Mouse (Mus musculus): ENCODE measurements around the gene Got1.
"Not testable (repeated sequence)": the region's sequence is repeated elsewhere in the genome, so short reads cannot be mapped to it uniquely, and the experiment has no call there.

Gene Got1

GRCm38 (mm10) chr19:43521996-43522395 is 2.4 kb downstream of the Got1 start:
- in situ Hi-C loops (cut with MseI, MboI), result no loop called here

GRCm38 (mm10) chr19:43521362-43521761 is 3.0 kb downstream of the Got1 start:
- in situ Hi-C loops (cut with MseI, MboI), result no loop called here

- in situ Hi-C loops (cut with MseI, MboI), result no loop called here
These were observed 4.0 kb downstream of the Got1 start for GRCm38 (mm10) chr19:43520402-43520801.

GRCm38 (mm10) chr19:43519226-43519625 is 5.2 kb downstream of the Got1 start:
- in situ Hi-C loops (cut with MseI, MboI), result no loop called here

GRCm38 (mm10) chr19:43518261-43518660 is 6.1 kb downstream of the Got1 start:
- in situ Hi-C loops (cut with MseI, MboI), result no loop called here

- in situ Hi-C loops (cut with MseI, MboI), result no loop called here
These were observed 6.6 kb downstream of the Got1 start for GRCm38 (mm10) chr19:43517808-43518207.

GRCm38 (mm10) chr19:43517320-43517719 is 7.1 kb downstream of the Got1 start:
- in situ Hi-C loops (cut with MseI, MboI), result no loop called here

GRCm38 (mm10) chr19:43516397-43517035 is 7.9 kb downstream of the Got1 start:
- in situ Hi-C loops (cut with MseI, MboI), result no loop called here

- in situ Hi-C loops (cut with MseI, MboI), result no loop called here
These were observed 8.6 kb downstream of the Got1 start for GRCm38 (mm10) chr19:43515668-43516396.

GRCm38 (mm10) chr19:43513874-43514273 is 10.5 kb downstream of the Got1 start:
- in situ Hi-C loops (cut with MseI, MboI), result no loop called here

GRCm38 (mm10) chr19:43511621-43512620 is 12.5 kb downstream of the Got1 start:
- in situ Hi-C loops (cut with MseI, MboI), result no loop called here

- in situ Hi-C loops (cut with MseI, MboI), result no loop called here
These were observed 13.8 kb downstream of the Got1 start for GRCm38 (mm10) chr19:43510436-43511220.

GRCm38 (mm10) chr19:43505441-43505840 is 19.0 kb downstream of the Got1 start:
- in situ Hi-C loops (cut with MseI, MboI), result no loop called here

GRCm38 (mm10) chr19:43503593-43503992 is 20.8 kb downstream of the Got1 start:
- in situ Hi-C loops (cut with MseI, MboI), result not testable (repeated sequence)

GRCm38 (mm10) chr19:43502630-43503029 is 21.8 kb downstream of the Got1 start:
- in situ Hi-C loops (cut with MseI, MboI), result no loop called here

- in situ Hi-C loops (cut with MseI, MboI), result no loop called here
These were observed 25.5 kb downstream of the Got1 start for GRCm38 (mm10) chr19:43498874-43499273.

GRCm38 (mm10) chr19:43497440-43497839 is 27.0 kb downstream of the Got1 start:
- in situ Hi-C loops (cut with MseI, MboI), result no loop called here

GRCm38 (mm10) chr19:43495846-43496245 is 28.6 kb downstream of the Got1 start:
- in situ Hi-C loops (cut with MseI, MboI), result no loop called here

GRCm38 (mm10) chr19:43494914-43495313 is 29.5 kb downstream of the Got1 start:
- in situ Hi-C loops (cut with MseI, MboI), result no loop called here

GRCm38 (mm10) chr19:43493878-43494277 is 30.5 kb downstream of the Got1 start:
- in situ Hi-C loops (cut with MseI, MboI), result no loop called here

- in situ Hi-C loops (cut with MseI, MboI), result not testable (repeated sequence)
These were observed 31.1 kb downstream of the Got1 start for GRCm38 (mm10) chr19:43493316-43493715.

Data from mouse trophoblast stem cell (cell line).